Mouse (Mus musculus) neural tube, embryonic 10.5 days (tissue): ENCODE measurements around the gene Por.

ENCODE experiments used
- DNase-seq: peaks from one replicate; pipeline ENCODE4 v3.0.0-alpha.2; 2017; ENCODE audit warnings: low spot score; ENCODE audit errors: extremely low spot score

Gene Por

DNA sequence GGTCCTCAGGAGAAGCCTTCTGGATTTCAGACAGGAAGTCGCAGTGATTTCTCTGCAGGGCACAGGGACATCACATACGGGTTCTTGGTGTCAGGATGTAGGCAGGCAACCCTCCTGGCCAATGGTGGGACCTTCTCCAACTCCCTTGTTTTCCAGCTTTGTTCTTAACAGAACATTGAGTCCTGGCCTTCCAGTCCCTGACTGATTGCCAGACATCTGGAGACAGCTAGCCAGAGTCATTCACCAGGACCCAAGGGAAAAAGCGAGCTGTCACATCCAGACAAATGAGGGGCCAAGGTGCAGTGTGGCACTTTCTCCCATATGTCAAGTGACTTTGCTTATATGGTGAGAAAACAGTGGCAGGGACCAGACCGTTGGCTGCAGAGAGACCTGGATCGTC lies 13.8 kb upstream of the Por start:
- DNase-seq = no peak

GRCm38 (mm10) chr5:135657128-135657527 lies 12.7 kb upstream of the Por start:
- DNase-seq = no peak

DNA sequence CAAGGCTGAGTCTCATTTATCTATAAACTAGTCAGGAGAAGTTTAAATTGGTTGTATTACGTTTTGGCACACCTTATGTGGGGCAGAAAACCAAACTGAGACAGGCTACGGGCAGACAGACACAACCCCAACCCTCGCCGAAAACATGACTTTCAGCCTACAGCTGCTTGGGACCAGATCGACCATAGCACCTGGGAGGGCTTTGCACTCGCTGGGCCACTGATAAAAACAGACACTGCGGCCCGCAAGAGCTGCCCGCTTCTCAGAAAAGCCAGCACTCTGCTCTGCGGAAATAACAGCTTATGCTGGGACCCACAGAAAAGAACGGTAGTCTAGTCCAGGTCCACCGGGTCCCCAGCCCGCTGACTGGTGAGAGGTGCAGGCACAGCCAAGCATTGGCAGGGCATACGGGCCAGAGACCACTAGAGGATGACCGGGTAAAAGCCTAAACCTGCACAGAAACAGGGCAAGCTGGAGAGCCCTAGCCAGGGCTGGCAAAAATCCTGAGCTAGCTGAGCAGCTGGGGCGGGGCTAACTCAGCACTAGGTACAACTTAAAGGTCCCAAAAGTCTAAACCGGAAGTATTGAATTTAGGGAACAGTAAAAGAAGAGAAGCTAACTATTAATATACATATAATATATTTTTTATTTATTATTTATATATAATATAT lies 12.0 kb upstream of the Por start:
- no peak for DNase-seq

DNA sequence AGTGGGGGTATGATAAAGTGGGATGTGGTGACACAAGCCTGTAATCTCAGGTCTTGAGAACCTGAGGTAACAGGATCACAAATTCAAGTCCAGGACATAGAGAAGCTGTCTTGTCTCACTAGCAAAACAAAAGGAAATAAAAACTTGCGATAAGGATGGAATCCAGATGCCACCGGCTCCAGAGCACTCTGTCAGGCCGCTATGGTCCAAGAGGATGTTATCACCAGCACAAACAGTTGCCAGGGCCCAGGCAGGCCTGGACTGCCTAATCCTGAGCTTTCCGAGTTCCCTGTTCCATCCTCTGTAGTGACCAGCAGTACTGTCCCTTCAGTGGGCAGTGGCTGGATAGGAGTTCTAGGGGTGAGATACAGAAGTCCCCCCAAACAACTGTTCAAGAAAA lies 9.9 kb upstream of the Por start:
- DNase-seq = no peak

- DNase-seq = no peak
Measured at GRCm38 (mm10) chr5:135660535-135660934, 9.3 kb upstream of the Por start.

- DNase-seq = no peak
Measured at GRCm38 (mm10) chr5:135666890-135667289, 2.9 kb upstream of the Por start.

DNA sequence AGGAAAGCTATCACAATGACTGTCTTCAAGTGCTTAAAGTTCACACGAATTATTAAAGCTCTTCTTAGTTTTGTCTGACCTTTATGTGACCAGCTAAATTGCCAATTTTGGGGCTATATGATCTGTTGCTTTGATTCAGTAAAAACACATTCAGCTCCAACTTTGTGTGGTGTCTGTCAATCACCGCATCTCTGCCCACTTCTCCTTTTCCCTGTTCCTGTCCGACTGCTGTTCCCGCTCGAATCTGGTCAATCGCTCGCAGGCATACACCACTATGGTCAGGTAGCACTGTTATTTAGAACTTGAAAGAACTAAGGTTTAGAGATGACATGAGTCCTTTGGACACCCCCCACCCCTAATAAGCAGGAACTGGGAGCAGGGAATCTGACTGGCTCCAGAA lies 1.8 kb upstream of the Por start:
- DNase-seq = no peak

- DNase-seq = no peak
Measured at GRCm38 (mm10) chr5:135670881-135671280, 1.0 kb downstream of the Por start.

GRCm38 (mm10) chr5:135672509-135672908 lies 2.7 kb downstream of the Por start:
- no peak for DNase-seq

DNA sequence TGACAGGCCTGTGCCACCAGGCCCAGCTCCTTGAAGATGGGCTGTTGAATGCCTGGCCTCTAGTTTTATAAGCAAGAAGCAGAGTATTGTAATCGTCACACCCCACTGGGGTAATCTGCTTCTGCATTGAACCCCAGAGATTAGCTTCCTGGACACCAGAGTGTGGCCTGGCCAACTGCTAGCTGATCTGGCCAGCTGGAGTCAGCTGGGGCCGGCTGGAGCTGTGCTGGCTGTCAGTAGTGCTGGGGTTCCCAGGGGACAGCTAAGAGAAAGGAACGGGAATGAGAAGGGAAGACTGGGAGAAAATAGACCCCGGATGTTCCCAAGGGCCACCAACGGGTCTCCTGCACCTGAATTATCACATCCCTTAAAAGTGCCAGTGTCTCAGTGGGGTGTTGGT lies 3.1 kb downstream of the Por start:
- no peak for DNase-seq

DNA sequence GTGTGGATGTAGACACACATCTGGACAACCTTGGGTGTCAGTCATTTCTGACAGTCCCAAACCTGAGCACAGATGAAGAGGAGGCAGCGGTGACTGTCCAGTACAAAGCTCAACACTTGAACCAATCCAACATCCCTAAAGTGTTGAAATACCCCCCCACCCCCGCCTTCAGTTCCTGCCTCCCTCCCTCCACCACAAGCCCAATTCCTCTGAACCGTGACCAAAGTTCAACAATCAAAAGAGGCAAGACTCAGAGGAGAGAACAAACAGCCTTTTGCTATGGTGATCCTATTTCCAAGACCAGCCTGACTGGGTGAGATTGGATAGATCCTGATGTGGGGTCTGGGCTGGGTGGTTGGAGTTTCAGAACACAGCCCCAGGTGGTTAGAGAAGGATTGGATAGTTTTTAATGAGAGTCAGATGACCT lies 4.5 kb downstream of the Por start:
- no peak for DNase-seq

DNA sequence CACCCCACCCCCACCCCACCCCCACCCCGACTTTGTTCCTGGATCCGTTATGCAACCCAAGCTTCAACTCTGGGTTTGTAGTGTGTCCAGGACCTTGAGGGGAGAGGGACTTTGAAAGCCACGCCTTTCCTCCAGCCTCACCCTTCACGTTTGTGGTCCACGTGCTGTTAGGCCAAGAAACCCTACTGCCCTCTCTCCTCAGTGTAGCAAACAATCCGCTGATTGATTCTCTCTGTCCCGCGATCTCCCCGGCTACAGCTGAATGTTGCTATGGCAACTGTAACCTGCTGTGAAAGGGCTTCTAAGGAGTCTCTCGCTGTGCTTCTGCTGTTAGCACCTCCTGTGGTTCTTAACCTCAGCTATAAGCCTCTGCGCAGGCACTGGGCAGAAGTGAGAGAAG lies 5.0 kb downstream of the Por start:
- peak; percentile 84 for DNase-seq

GRCm38 (mm10) chr5:135676696-135677095 lies 6.9 kb downstream of the Por start:
- DNase-seq = no peak

DNA sequence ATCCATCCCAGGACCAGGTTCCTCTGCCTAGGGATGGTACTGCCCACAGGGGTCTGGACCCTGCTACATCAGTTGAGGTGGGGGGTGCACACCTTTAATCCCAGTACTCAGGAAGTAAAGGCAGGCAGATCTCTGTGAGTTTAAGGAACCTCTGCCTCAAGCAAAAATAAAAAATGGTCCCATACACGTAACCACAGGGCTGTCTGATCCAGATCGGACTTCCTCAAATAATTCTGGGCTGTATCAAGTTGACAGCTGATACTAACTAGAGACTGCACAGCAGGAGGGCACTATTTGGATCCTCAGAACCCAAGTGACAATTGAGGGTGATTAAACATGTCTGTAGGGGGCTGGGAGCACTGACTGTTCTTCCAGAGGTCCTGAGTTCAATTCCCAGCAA lies 7.4 kb downstream of the Por start:
- DNase-seq = no peak

GRCm38 (mm10) chr5:135678481-135678880 lies 8.6 kb downstream of the Por start:
- DNase-seq = no peak

DNA sequence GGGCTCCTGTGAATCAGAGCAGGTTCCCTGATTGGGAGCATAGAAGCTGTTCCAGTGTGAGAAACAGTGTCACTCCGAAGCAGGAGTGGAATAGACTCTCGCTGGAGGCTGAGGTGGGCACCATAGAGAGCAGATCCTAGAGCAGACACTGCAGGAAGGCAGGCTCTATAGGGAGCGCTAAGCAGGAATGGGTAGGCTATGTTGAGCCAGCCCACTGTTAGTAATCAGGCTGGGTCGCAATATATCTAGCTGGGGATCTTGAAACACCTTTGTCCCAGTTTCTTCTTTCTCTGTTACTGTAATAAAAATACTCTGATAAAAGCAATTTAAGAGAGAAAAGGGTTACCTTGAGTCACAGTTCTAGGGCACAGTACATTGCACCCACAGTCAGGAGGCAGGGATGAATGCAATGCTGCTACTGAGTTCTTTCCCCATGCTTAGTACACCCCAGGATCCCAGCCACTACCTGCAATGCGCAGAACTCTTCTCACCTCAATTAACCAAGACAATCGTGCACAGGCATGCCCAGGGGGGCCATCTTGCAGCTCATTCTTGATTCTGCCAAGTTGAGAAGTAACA lies 11.2 kb downstream of the Por start:
- DNase-seq = no peak

DNA sequence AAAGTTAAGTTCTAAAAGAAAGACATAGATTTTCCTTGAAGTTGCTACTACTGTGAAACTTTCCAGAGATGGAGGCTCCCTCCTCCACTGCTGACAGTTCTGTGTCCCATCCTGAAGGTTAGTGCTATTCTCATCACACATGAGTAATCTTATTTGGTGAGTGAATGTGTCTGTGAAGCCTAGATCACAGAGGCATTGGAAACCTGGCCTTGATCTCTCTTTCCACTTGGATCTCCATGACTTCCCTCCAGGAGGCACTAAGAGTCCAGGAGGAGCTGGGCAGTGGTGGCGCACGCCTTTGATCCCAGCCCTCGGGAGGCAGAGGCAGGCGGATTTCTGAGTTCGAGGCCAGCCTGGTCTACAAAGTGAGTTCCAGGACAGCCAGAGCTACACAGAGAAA lies 12.2 kb downstream of the Por start:
- DNase-seq = no peak

DNA sequence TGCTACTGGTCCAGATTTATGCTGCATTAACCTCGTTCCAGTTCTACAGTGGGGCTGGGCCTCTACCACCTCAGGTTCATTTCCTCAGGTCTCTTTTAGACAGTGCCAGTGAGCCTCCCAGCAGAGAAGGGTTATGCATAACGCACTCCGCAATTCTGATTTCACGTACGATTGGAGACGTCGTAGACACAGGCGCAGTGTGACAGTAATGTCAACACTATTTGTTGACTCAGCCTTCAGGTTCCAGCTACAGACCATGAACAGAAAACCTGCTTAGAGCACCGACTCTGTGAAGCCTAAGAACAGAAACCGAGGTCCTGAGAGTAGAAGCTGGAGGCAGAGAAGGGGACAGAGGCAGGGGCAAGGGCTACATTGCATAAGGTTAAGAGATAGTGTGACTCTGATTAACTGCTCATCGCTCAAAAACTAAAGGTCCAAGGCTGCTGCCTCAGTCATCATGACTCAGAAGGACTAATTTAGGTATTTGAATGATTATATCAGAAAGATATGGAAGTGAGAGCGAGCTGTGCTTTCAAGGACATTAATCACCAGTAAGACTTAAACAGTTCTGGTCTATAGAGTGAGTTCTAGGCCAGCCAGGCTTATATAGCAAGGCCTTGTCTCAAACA lies 13.2 kb downstream of the Por start:
- DNase-seq = no peak

- DNase-seq = no peak
Measured at GRCm38 (mm10) chr5:135690401-135690800, 20.6 kb downstream of the Por start.

- no peak for DNase-seq
Measured at GRCm38 (mm10) chr5:135691266-135691665, 21.4 kb downstream of the Por start.

- DNase-seq = no peak
Measured at GRCm38 (mm10) chr5:135693281-135693853, 23.5 kb downstream of the Por start.

DNA sequence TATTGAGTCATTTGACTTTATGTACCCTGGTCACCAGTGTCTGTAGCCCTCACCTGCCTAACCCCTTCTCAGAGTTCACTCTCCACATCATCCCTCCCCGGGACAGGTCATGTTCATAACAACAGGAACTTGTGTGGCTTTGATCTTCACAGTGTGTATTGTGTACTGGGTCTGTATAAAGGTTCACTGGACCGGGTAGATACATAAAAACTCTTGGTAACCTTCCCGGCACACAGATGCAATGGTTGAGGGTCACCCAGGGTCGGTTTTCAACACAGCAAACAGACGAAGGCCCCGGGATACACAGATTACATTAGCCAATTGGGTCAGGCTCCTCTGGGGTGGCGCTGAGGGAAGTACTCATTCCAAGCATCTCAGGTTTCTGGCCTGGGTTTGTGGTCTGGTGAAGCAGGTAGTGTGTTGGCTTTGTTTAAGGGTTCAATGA lies 25.5 kb downstream of the Por start:
- DNase-seq = no peak

DNA sequence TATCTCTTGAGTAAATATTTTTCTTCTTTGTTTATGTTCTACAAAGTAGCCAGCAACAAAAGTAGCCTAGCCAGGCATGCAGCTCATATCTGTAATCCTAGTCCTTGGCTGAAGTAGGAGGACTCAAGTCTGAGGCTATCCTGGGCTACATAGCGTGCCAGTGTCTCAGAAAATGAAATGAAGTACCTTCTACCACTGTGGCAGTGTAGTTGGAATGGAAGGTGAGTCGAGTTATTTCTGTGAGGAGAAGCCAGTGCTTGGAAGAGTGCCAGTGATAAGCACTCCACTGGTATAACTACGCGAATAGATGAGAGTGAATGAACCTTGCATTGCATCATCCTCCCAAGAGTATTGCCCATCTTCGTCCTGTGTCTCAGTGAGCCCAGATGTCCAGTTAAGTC lies 27.9 kb downstream of the Por start:
- DNase-seq = no peak
